Mouse (Mus musculus) lung, embryonic 15.5 days (tissue): ENCODE data around the gene Topbp1. TPM values are rescaled to one million over a fixed set of nuclear protein-coding genes. Genes with fewer than 3 reads are reported as not detected.

Source experiments
- ATAC-seq: fragments of 200-750 bp; cut with Nextera tagmentation; 2 replicates; pipeline ENCODE4 v1.8.0; 2017; ENCODE audit warnings: moderate number of reproducible peaks, borderline replicate concordance; ENCODE audit not compliant: low FRiP score, low TSS enrichment; ENCODE audit errors: extremely low read depth
- H3K27ac ChIP-seq: fragments of 300-500 bp; sonication (generic); 2 replicates; pipeline ENCODE4 v1.5.1; 2015; ENCODE audit warnings: moderate library complexity, mild to moderate bottlenecking, inconsistent platforms
- H3K27me3 ChIP-seq: fragments of 300-500 bp; sonication (generic); 2 replicates; pipeline ENCODE4 v1.6.1; 2015; ENCODE audit warnings: inconsistent platforms
- H3K36me3 ChIP-seq: fragments of 300-500 bp; sonication (generic); 2 replicates; pipeline ENCODE4 v1.6.1; 2015; ENCODE audit warnings: inconsistent platforms
- H3K4me1 ChIP-seq: fragments of 300-500 bp; sonication (generic); 2 replicates; pipeline ENCODE4 v1.6.1; 2015; ENCODE audit warnings: inconsistent platforms
- H3K4me2 ChIP-seq: fragments of 300-500 bp; sonication (generic); 2 replicates; pipeline ENCODE4 v1.6.1; 2015; ENCODE audit warnings: inconsistent platforms, mild to moderate bottlenecking, moderate library complexity
- H3K4me3 ChIP-seq: fragments of 300-500 bp; sonication (generic); 2 replicates; pipeline ENCODE4 v1.5.1; 2015; ENCODE audit warnings: mild to moderate bottlenecking, inconsistent platforms
- H3K9ac ChIP-seq: fragments of 300-500 bp; sonication (generic); 2 replicates; pipeline ENCODE4 v1.6.1; 2015; ENCODE audit warnings: inconsistent platforms
- H3K9me3 ChIP-seq: fragments of 300-500 bp; sonication (generic); 2 replicates; pipeline ENCODE4 v1.6.1; 2016; ENCODE audit warnings: inconsistent platforms
- WGBS: fragments of 180-500 bp; shearing (Covaris S2); methylation state at CpG from one replicate; pipeline ENCODE4 v1.1.7; 2015; 5-methylcytosine and 5-hydroxymethylcytosine counted together
- polyA plus RNA-seq: library from polyadenylated mRNA; unstranded; fragments of >200 nt; fragmentation: Nextera tagmentation; extraction: Ambion mirVana; gene quantifications from 2 replicates; pipeline ENCODE4 v1.2.1, GENCODE M21; 2015

Topbp1 gene
- polyA plus RNA-seq, 1 experiment from 2014 or later: 75.2 TPM

DNA sequence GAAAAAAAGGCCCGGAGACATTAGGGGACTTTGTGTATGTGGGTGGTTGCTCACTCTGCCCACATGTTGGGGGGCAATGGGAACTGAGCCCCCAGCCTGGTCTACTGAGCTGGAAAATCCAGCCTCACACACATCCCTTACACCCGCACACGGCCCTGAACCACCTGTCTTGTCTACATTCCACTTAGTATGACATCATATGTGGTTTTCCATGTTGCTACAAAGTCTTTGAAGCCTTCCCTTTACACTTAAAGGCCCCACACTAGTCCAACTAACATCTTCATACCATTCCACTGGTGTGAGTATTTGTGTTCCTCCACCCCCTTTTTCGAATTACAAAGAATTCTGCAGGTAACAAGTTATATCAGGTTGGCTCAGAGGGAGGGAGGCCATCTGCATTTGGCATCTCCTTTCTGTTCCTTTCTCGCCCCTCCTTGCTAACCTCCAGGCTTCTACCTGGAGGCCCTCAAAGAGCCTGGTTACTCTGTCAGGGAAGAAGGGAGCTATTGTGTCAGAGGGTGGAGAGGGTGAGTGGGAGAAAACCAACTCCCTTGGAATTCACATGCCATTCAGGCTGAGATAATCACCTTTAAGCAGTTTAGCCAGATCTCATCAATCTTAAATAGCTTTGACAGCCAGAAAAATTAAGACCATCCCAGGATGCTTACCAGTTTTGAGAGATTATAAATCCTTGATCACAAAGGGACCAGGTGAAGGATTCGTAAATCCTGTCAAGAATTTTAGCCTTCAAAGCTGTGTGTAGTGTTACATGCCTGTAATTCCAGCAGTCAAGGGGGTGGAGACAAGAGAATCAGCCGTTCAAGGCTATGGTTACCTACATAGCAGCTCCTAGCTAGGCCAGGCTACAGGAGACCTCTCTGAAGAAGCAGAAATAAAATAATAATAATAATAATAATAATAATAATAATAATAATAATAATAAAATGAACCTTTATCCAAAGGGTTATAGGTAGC lies 71.6 kb downstream of the Topbp1 start:
- H3K4me3 ChIP-seq: no peak overlapping the region
- no peak overlapping the region for H3K9ac ChIP-seq
- no peak; the same call in 1 of the 2 replicates for ATAC-seq
- H3K27me3 ChIP-seq: no peaks in the 10 kb centered on the region
- H3K4me2 ChIP-seq: no peak overlapping the region
- no peaks in the 10 kb centered on the region for H3K4me1 ChIP-seq
- no peaks in the 10 kb centered on the region for H3K36me3 ChIP-seq
- peak overlapping the region; percentile 35 for H3K27ac ChIP-seq
- 52% methylated on average over 7 of the region's 7 CpGs for WGBS
- no peaks in the 10 kb centered on the region for H3K9me3 ChIP-seq

DNA sequence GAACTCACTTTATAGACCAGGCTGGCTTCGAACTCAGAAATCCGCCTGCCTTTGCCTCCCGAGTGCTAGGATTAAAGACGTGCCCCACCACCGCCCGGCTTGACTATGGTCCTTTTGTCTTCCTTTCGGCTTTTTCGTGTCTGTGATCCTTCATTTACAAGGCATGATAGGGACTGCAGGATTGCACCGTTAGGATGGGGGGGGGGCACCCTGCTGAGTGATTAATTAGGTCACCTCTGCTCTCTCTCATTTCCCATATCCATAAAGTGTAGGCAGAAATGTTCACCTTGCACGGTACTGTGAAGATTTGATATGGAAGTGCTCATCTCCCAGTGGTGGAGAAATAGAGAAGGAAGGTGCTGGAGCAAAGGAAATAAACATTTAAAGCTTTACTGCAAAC lies 73.7 kb downstream of the Topbp1 start:
- no peak for ATAC-seq
- Histone ChIP-seq H3K36me3 (no peaks in the 10 kb centered on the region), H3K4me3 (no peak overlapping the region), H3K9ac (no peak overlapping the region), H3K4me2 (no peak overlapping the region), H3K27ac (no peak overlapping the region), H3K27me3 (no peaks in the 10 kb centered on the region), H3K9me3 (no peaks in the 10 kb centered on the region), H3K4me1 (0 out of 2 replicates have a peak, but pooled peaks cover 4% of the 10 kb centered on the region)
- WGBS: 44% methylated on average over 10 of the region's 10 CpGs

DNA sequence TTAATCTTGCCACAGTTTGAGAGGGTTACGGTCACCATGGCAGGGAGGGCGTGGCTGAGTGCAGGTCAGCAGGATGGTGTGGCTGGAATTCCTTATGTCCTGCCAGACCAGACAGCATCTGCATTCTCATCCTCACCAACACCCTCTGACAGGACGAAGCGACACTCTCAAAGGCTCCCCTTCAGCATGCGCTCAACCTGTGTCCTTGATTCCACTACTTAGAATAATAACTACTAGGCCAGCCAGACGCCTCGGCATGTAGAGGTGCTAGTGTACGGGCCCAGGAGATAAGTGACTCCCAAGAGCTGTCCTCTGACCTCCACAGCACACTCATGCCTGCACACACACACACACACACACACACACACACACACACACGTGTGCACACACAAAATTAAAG lies 74.2 kb downstream of the Topbp1 start:
- no peak overlapping the region for H3K4me2 ChIP-seq
- no peak overlapping the region for H3K9ac ChIP-seq
- no peak overlapping the region for H3K4me3 ChIP-seq
- 0 out of 2 replicates have a peak, but pooled peaks cover 4% of the 10 kb centered on the region for H3K4me1 ChIP-seq
- H3K36me3 ChIP-seq: no peaks in the 10 kb centered on the region
- ATAC-seq: peak; percentile 43; the same call in 1 of the 2 replicates
- H3K9me3 ChIP-seq: no peaks in the 10 kb centered on the region
- no peaks in the 10 kb centered on the region for H3K27me3 ChIP-seq
- no peak overlapping the region for H3K27ac ChIP-seq
- 41% methylated on average over 9 of the region's 9 CpGs for WGBS

DNA sequence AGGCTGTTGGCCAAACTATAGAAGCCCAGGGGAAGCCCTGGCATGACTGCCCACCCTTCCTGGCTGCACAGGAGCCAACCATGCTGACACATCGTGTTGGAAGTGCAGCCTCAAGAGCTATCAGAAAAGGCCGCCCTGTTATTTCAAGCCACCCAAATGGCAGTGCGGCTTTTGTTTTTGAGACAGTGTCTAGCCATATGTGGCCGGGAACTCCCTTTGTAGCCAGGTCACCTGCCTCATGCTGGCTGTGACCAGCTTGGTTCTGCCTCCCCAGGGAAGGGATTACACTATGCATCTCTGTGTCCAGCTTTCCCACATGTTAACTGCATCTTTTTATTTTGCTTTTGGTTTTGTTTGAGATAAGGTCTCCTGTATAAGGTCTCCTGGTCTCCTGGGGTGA lies 75.6 kb downstream of the Topbp1 start:
- H3K9ac ChIP-seq: no peak overlapping the region
- ATAC-seq: no peak
- 90% methylated on average over 4 of the region's 4 CpGs for WGBS

DNA sequence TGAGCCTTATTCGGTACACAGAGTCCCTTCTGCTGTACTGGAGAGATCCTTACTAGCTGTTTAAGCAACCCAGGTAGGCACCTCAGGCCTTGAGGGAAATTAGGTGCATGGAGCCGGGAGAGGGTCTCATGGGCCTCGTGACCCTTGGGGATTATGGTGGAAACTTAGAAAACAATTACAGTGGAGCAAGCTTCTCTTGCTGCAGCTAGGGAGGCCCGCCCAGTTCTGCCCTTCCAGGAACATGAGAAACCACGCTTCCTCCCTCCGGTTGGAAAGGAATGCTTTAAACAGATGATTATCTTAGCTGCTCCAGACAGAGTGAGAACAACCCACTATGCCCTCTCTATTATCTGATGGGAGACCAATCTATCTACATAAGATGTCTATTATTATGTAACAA lies 78.0 kb downstream of the Topbp1 start:
- no peaks in the 10 kb centered on the region for H3K9me3 ChIP-seq
- WGBS: 35% methylated on average over 6 of the region's 6 CpGs
- no peaks in the 10 kb centered on the region for H3K36me3 ChIP-seq
- H3K4me1 ChIP-seq: peaks cover 18% of the 10 kb centered on the region
- no peak overlapping the region for H3K27ac ChIP-seq
- no peaks in the 10 kb centered on the region for H3K27me3 ChIP-seq
- H3K4me3 ChIP-seq: no peak overlapping the region
- H3K9ac ChIP-seq: no peak overlapping the region
- ATAC-seq: no peak
- H3K4me2 ChIP-seq: no peak overlapping the region

More for the DNA sequence above, 75.6 kb downstream of the Topbp1 start:
- no peak overlapping the region for H3K4me2 ChIP-seq
- H3K4me3 ChIP-seq: no peak overlapping the region
- H3K27me3 ChIP-seq: no peaks in the 10 kb centered on the region
- no peaks in the 10 kb centered on the region for H3K9me3 ChIP-seq
- H3K36me3 ChIP-seq: no peaks in the 10 kb centered on the region
- H3K4me1 ChIP-seq: 0 out of 2 replicates have a peak, but pooled peaks cover 4% of the 10 kb centered on the region
- H3K27ac ChIP-seq: no peak overlapping the region

DNA sequence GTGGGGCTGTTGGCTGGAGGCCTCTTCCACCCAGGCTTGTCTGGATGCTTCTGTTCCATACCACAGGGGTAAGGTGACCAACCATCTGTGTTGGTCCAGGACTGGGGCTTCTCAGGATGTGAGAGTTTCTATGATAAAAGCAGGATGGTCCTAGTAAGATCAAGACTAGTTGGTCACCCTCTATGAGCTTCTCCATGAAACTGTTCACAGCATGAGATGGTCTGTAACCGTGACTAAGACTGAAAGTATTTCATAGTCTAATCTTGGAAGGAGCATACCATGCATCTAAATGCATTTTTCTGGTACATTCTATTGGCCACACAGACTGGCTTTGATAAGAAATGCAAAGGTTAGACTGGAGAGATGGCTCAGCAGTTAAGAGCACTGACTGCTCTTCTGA lies 78.6 kb downstream of the Topbp1 start:
- 85% methylated on average over 1 of the region's 1 CpGs for WGBS

DNA sequence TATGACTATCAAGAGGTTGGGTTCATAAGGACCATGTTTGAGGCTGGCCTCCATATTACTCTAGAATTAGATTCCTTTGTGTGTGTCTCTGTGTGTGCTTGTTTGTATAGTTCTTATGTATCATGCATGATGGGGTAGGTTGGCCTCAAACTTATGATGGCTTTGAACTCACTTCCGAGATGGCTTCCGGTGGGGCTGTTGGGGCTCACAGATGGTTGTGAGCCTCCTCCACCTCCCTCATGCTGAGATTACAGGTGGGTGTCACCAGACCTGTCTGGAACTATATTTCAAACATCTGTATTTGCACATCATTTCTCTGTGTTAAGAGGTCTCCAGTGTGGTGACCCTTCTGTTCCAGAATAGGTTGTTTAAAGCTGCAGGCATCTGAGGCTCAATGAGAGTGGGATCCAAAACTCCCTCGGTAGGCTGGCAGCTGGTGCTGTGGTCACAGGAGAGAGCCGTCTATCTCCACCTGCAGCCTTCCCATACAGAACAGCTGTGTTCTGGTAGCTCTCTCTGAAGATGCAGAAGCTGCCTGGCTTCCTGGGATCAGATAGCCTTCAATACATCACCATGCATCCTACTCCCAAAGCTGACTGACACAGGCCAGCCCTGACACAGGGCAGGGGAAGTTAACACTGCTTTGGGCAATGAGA lies 79.3 kb downstream of the Topbp1 start:
- no peak overlapping the region for H3K27ac ChIP-seq
- no peak overlapping the region for H3K4me2 ChIP-seq
- no peak overlapping the region for H3K4me3 ChIP-seq
- no peak for ATAC-seq
- no peaks in the 10 kb centered on the region for H3K36me3 ChIP-seq
- H3K9ac ChIP-seq: no peak overlapping the region
- WGBS: 67% methylated on average over 4 of the region's 4 CpGs
- H3K4me1 ChIP-seq: peaks cover 18% of the 10 kb centered on the region
- H3K27me3 ChIP-seq: no peaks in the 10 kb centered on the region
- H3K9me3 ChIP-seq: no peaks in the 10 kb centered on the region

More for the DNA sequence above, 78.6 kb downstream of the Topbp1 start:
- peaks cover 18% of the 10 kb centered on the region for H3K4me1 ChIP-seq
- H3K9me3 ChIP-seq: no peaks in the 10 kb centered on the region
- no peak overlapping the region for H3K4me3 ChIP-seq
- H3K9ac ChIP-seq: no peak overlapping the region
- no peak overlapping the region for H3K4me2 ChIP-seq
- no peak overlapping the region for H3K27ac ChIP-seq
- no peaks in the 10 kb centered on the region for H3K27me3 ChIP-seq
- no peak for ATAC-seq
- H3K36me3 ChIP-seq: no peaks in the 10 kb centered on the region

DNA sequence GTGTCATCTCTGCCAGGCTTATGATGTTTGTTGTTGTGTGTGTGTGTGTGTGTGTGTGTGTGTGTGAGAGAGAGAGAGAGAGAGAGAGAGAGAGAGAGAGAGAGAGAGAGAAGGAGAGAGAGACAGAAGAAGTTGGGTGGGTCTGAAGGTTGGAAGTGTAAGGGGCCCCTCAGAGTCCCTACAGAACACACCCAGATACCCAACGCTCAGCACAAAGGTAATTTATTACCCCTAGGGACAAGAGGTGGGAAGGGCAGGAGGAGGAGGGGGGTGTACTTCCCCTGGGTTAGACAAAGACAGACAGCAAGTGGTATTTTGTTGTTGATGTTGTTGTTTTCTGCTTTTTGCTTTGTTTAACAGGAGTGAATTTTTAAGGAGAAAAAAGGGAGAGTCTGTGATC lies 80.6 kb downstream of the Topbp1 start:
- no peaks in the 10 kb centered on the region for H3K36me3 ChIP-seq
- H3K4me2 ChIP-seq: no peak overlapping the region
- H3K9me3 ChIP-seq: no peaks in the 10 kb centered on the region
- H3K4me3 ChIP-seq: no peak overlapping the region
- peaks cover 24% of the 10 kb centered on the region for H3K4me1 ChIP-seq
- 32% methylated on average over 1 of the region's 1 CpGs for WGBS
- no peak overlapping the region for H3K27ac ChIP-seq
- no peak overlapping the region for H3K9ac ChIP-seq
- H3K27me3 ChIP-seq: no peaks in the 10 kb centered on the region
- ATAC-seq: no peak

DNA sequence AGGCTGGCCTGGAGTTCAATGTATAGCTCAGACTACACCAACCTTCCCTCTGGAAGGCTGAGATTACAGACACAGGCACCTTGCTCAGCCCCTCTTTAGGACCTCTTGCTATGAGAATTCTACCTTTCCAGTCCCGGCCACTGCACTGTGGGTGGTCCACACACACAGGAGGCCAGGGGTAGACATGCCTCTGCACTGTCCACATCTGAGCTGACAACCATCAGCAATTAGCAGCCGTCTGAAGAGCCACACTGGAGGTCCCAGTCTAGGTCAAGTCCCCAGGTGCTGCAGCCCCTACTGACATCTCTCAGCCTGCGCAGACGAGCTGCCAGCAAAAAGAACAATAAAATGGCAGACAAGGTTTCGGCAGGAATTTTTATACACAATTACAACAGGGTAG lies 81.6 kb downstream of the Topbp1 start:
- no peaks in the 10 kb centered on the region for H3K27me3 ChIP-seq
- no peak overlapping the region for H3K4me3 ChIP-seq
- H3K9me3 ChIP-seq: no peaks in the 10 kb centered on the region
- peaks cover 24% of the 10 kb centered on the region for H3K4me1 ChIP-seq
- no peak overlapping the region for H3K9ac ChIP-seq
- WGBS: 28% methylated on average over 5 of the region's 5 CpGs
- ATAC-seq: no peak
- H3K4me2 ChIP-seq: no peak overlapping the region
- H3K36me3 ChIP-seq: no peaks in the 10 kb centered on the region
- H3K27ac ChIP-seq: no peak overlapping the region

DNA sequence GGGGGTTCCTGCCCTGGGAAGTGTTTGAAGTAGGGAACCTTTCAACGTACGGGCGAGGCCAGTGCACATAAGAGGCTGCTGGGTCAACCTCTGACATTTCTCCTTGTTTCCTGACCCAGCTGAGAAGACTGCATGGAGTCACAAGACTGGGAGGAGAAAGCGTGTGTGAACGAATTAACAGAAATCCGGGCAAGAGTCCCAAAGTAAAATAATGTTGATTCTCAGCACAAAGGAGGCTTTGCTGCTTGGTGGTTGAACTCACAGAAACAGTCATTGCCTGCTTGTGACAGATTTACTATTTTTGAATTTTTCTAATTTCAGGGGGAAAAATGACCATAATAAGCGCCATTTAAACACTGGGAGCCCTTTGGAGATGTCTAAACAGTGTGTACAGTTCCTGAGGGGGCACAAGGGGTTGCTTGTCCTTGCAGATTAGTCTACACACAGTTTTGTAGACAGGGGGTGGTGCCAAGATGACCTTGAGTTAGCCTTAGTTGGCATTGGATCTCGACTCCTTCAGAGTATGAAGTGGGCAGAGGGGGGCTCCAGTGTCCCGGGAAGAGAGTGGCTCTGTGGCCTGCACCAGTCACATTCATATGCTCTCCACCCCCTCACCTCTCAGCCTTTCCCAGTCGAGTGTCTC lies 82.1 kb downstream of the Topbp1 start:
- ATAC-seq: peak; percentile 31; the same call in 1 of the 2 replicates
- Histone ChIP-seq H3K27me3 (no peaks in the 10 kb centered on the region), H3K4me2 (no peak overlapping the region), H3K9ac (no peak overlapping the region), H3K36me3 (no peaks in the 10 kb centered on the region), H3K4me3 (no peak overlapping the region), H3K27ac (no peak overlapping the region), H3K9me3 (no peaks in the 10 kb centered on the region), H3K4me1 (peaks cover 24% of the 10 kb centered on the region)
- WGBS: 21% methylated on average over 10 of the region's 10 CpGs

DNA sequence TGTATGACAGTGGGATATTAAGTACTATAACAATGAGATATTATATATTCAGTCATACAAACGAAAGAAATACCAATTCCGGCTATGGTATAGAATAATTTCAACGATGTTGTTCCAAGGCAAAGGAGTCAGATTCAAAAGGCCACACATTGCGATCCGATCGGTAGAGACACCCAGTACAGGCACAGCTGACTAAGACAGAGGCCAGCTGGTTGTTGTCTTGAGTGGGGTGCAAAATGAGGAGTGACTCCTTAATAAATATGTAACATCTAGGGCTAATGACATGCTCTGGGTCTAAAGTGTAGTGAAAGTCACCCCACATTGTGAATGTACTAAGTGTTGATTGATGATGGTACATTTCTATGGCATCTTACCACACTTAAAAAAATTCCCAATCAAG lies 84.2 kb downstream of the Topbp1 start:
- Histone ChIP-seq H3K4me3 (no peak overlapping the region), H3K9me3 (no peaks in the 10 kb centered on the region), H3K36me3 (no peaks in the 10 kb centered on the region), H3K9ac (no peak overlapping the region), H3K27me3 (no peaks in the 10 kb centered on the region), H3K4me2 (no peak overlapping the region), H3K4me1 (peaks cover 20% of the 10 kb centered on the region), H3K27ac (no peak overlapping the region)
- WGBS: 64% methylated on average over 6 of the region's 6 CpGs
- no peak for ATAC-seq
